Mouse (Mus musculus) megakaryocyte, embryonic 14.5 days (primary cell): ENCODE measurements at regions not wholly inside any gene's neighbourhood (a gene's known extent, or its start where the extent isn't known, plus 50 kb on each side); places are given as distances from the start of the nearest gene placed in this dataset.

ENCODE experiments used
- FLI1 ChIP-seq: IDR thresholded peaks from 2 replicates; pipeline ENCODE4 v1.6.1; 2012; ENCODE audit warnings: low read length, inconsistent platforms, mixed read lengths
- GATA1 ChIP-seq: IDR thresholded peaks from 3 replicates; pipeline ENCODE4 v1.6.1; 2012; ENCODE audit warnings: mixed read lengths, low read length, inconsistent platforms, borderline replicate concordance

DNA sequence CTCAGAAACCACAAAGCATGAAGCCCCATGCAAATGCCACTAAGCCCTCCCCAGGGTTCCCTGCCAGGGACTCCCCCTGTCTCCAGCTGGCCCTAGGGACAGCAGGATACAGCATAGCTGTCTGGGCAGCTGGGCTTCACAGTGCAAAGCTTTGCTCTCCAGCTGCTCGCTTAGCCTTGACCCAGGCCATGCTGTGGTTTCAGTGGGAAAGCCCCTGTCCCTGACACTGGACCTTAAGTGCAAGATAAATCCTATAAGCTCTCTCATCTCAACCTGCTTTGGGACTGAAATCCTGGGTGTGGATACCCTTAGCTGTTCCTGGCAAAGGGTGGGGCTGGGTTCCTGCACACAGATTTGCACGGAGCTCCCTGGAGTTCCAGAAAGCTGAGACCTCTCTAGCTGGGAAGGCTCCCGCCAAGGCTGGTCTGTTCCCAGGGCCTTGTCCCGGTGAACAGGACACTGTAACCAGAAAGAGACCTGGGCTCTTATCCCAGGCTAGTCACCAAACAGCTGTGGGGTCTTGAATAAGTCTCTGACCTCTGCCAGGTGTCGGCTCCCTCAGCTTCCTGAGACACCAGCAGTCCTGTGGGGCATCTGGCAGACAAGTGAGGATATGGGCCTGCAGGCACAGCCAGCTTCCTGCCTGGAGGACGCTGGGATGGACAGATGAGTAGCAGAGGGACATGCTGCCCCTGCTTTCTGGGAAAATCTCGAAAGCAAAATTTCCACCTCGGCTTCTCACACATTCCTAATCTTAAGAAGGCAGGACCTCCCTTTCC is 299.7 kb downstream of the Tns1 start:
- TF ChIP-seq GATA1 (no peak), FLI1 (no peak)
